Mouse (Mus musculus) neural tube, embryonic 13.5 days (tissue): ENCODE measurements at regions not wholly inside any gene's neighbourhood (a gene's known extent, or its start where the extent isn't known, plus 50 kb on each side); places are given as distances from the start of the nearest gene placed in this dataset.
A peak's percentile ranks its signal among the peaks of the same experiment; 100 is the strongest.

Source experiments
- ATAC-seq: fragments of 200-750 bp; cut with Nextera tagmentation; 2 replicates; pipeline ENCODE4 v1.8.0; 2017; ENCODE audit warnings: low read depth, mild to moderate bottlenecking, moderate TSS enrichment, moderate library complexity
- H3K27ac ChIP-seq: fragments of 300-500 bp; sonication (generic); replicated peaks from 2 replicates; pipeline ENCODE4 v1.5.1; 2015; ENCODE audit warnings: moderate library complexity, mild to moderate bottlenecking, inconsistent platforms
- H3K27me3 ChIP-seq: fragments of 300-500 bp; sonication (generic); 2 replicates; pipeline ENCODE4 v1.6.1; 2015; ENCODE audit warnings: mild to moderate bottlenecking, inconsistent platforms
- H3K36me3 ChIP-seq: fragments of 300-500 bp; sonication (generic); 2 replicates; pipeline ENCODE4 v1.6.1; 2015; ENCODE audit warnings: mild to moderate bottlenecking, inconsistent platforms
- H3K4me1 ChIP-seq: fragments of 300-500 bp; sonication (generic); replicated peaks from 2 replicates; pipeline ENCODE4 v1.6.1; 2015; ENCODE audit warnings: inconsistent platforms
- H3K4me2 ChIP-seq: fragments of 300-500 bp; sonication (generic); 2 replicates; pipeline ENCODE4 v1.6.1; 2015; ENCODE audit warnings: inconsistent platforms, mild to moderate bottlenecking, moderate library complexity
- H3K4me3 ChIP-seq: fragments of 300-500 bp; sonication (generic); 2 replicates; pipeline ENCODE4 v1.5.1; 2015; ENCODE audit warnings: mild to moderate bottlenecking, inconsistent platforms
- H3K9ac ChIP-seq: fragments of 300-500 bp; sonication (generic); 2 replicates; pipeline ENCODE4 v1.6.1; 2015; ENCODE audit warnings: moderate library complexity, mild to moderate bottlenecking, inconsistent platforms
- H3K9me3 ChIP-seq: fragments of 300-500 bp; sonication (generic); 2 replicates; pipeline ENCODE4 v1.6.1; 2016; ENCODE audit warnings: inconsistent platforms
- WGBS: fragments of 180-500 bp; shearing (Covaris S2); methylation state at CpG from one replicate; pipeline ENCODE4 v1.1.7; 2015; 5-methylcytosine and 5-hydroxymethylcytosine counted together

- no peak overlapping the region for H3K4me3 ChIP-seq
- 64% methylated on average over 8 of the region's 8 CpGs for WGBS
- no peak overlapping the region for H3K9ac ChIP-seq
- no peaks in the 10 kb centered on the region for H3K9me3 ChIP-seq
- no peaks in the 10 kb centered on the region for H3K36me3 ChIP-seq
- no peak overlapping the region for H3K4me2 ChIP-seq
- H3K27ac ChIP-seq = no peak overlapping the region
- ATAC-seq = peak; percentile 40; the same call in 1 of the 2 replicates
- H3K4me1 ChIP-seq = no peaks in the 10 kb centered on the region
- H3K27me3 ChIP-seq = no peaks in the 10 kb centered on the region
Observed at GRCm38 (mm10) chr7:39675124-39675846, 157.7 kb downstream of the Zfp619 start.

- no peak for ATAC-seq
- Histone ChIP-seq H3K4me2 (no peak overlapping the region), H3K9me3 (no peaks in the 10 kb centered on the region), H3K9ac (no peak overlapping the region), H3K27me3 (no peaks in the 10 kb centered on the region), H3K4me1 (no peaks in the 10 kb centered on the region), H3K36me3 (no peaks in the 10 kb centered on the region), H3K27ac (no peak overlapping the region), H3K4me3 (no peak overlapping the region)
- 73% methylated on average over 1 of the region's 1 CpGs for WGBS
Observed at GRCm38 (mm10) chr7:39675847-39676238, 158.3 kb downstream of the Zfp619 start.

DNA sequence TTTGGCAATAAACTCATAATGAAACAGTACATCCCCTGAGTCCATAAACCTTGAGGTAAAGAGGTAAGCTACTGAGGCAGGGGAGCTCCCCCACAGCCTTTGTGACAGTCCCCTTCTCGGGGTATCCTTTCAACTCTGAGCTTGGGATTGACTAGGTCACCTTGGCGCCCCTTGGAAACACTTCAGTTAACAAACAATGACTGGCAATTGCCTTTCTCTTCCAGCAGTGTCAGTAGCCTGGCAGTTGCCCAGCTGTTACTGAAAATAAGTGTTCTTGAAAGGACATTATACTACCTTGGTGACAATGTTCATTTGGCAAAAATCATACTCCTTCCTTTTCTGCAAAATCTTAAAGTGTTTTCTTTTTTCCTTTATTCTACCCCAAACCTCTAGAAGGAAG, 162.8 kb downstream of the Zfp619 start:
- Histone ChIP-seq H3K36me3 (no peaks in the 10 kb centered on the region), H3K27ac (no peak overlapping the region), H3K4me1 (no peaks in the 10 kb centered on the region), H3K9ac (no peak overlapping the region), H3K4me3 (no peak overlapping the region), H3K4me2 (no peak overlapping the region), H3K9me3 (no peaks in the 10 kb centered on the region), H3K27me3 (no peaks in the 10 kb centered on the region)
- ATAC-seq = no peak
- 20% methylated on average over 2 of the region's 2 CpGs for WGBS

DNA sequence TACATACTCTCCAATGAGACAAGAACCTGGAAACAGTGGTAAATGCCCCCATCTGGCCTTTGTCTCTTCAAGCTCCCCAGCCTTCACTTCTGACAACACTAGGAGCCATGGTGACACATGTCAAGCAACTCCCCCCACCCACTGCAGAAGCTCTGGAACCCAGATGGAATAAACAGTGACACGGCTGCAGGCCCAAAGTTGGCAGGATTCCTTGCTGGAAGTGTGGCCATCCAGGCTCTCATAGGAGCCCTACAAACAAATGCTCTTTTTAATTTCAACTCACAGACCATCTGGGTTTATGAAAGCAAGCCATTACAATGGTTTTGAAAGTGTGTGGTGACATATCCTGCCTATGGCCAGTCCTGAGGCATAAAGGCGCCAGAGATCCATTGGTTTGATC, 179.0 kb downstream of the Zfp619 start:
- no peaks in the 10 kb centered on the region for H3K27me3 ChIP-seq
- no peak overlapping the region for H3K27ac ChIP-seq
- H3K9ac ChIP-seq = no peak overlapping the region
- H3K4me2 ChIP-seq = no peak overlapping the region
- WGBS = 74% methylated on average over 2 of the region's 2 CpGs
- no peaks in the 10 kb centered on the region for H3K9me3 ChIP-seq
- no peaks in the 10 kb centered on the region for H3K4me1 ChIP-seq
- H3K4me3 ChIP-seq = no peak overlapping the region
- H3K36me3 ChIP-seq = no peaks in the 10 kb centered on the region
- ATAC-seq = no peak

- no peak for ATAC-seq
- H3K4me3 ChIP-seq = no peak overlapping the region
- no peak overlapping the region for H3K9ac ChIP-seq
- no peak overlapping the region for H3K4me2 ChIP-seq
- 83% methylated on average over 2 of the region's 2 CpGs for WGBS
- H3K9me3 ChIP-seq = no peaks in the 10 kb centered on the region
- H3K4me1 ChIP-seq = peaks cover 10% of the 10 kb centered on the region
- no peaks in the 10 kb centered on the region for H3K36me3 ChIP-seq
- H3K27ac ChIP-seq = no peak overlapping the region
- H3K27me3 ChIP-seq = no peaks in the 10 kb centered on the region
Observed at GRCm38 (mm10) chr7:39701506-39701905, 183.9 kb downstream of the Zfp619 start.

GRCm38 (mm10) chr7:39705118-39706095, 187.8 kb downstream of the Zfp619 start:
- H3K4me1 ChIP-seq = peaks cover 10% of the 10 kb centered on the region
- H3K27me3 ChIP-seq = no peaks in the 10 kb centered on the region
- H3K9ac ChIP-seq = peak overlapping the region; percentile 43
- ATAC-seq = peak; percentile 74
- 6% methylated on average over 5 of the region's 5 CpGs for WGBS
- H3K4me3 ChIP-seq = no peak overlapping the region
- no peaks in the 10 kb centered on the region for H3K36me3 ChIP-seq
- H3K27ac ChIP-seq = peak overlapping the region; percentile 55; the same call in 1 of the 2 replicates
- H3K4me2 ChIP-seq = no peak overlapping the region
- no peaks in the 10 kb centered on the region for H3K9me3 ChIP-seq

- Histone ChIP-seq H3K36me3 (no peaks in the 10 kb centered on the region), H3K27ac (no peak overlapping the region), H3K4me3 (no peak overlapping the region), H3K9ac (no peak overlapping the region), H3K4me1 (peaks cover 10% of the 10 kb centered on the region), H3K4me2 (no peak overlapping the region), H3K27me3 (no peaks in the 10 kb centered on the region), H3K9me3 (no peaks in the 10 kb centered on the region)
- ATAC-seq = no peak
- WGBS = 65% methylated on average over 2 of the region's 2 CpGs
Observed at GRCm38 (mm10) chr7:39706606-39707005, 189.0 kb downstream of the Zfp619 start.

DNA sequence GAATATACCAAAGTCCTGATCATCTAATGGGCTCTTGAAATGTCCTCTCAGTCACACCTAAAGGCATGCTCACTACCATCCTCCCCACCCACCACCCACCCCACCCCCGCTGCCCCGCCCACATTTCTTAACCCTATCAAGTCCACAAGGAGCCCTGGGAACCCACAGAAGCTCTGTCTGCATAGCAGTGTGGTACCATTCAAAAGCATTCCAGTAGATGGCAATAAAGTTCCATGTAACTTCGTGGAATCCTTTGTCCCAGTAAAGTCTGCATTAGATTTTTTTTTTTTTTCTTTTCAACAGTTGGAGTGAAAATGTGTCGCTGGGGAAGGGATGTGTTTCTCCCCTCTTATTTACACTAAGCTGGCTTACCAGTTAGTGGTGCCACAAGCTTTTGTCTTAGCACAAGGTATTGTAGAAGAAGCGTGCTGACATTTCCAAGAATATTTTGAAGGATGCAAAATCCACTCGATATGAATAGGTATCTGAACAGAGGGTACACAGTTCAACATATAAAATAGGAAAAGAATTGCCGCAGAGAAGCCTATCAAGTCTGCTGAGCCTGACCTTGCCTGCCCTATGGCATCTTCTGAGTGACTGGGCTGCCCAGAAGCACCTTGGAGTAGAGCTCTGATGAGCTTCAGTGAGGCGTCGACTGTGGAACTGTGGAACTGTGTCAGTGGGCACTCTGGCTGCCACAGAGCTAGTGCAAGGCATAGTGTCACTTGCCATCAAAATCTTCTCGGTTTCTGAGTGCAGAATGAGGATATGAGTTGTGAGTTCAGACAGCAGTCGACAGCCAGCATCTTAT, 199.0 kb downstream of the Zfp619 start:
- no peaks in the 10 kb centered on the region for H3K36me3 ChIP-seq
- peak overlapping the region; percentile 21 for H3K4me2 ChIP-seq
- no peaks in the 10 kb centered on the region for H3K27me3 ChIP-seq
- no peak overlapping the region for H3K27ac ChIP-seq
- no peaks in the 10 kb centered on the region for H3K9me3 ChIP-seq
- 0 out of 2 replicates have a peak, but pooled peaks cover 8% of the 10 kb centered on the region for H3K4me1 ChIP-seq
- H3K4me3 ChIP-seq = no peak overlapping the region
- WGBS = 23% methylated on average over 11 of the region's 11 CpGs
- H3K9ac ChIP-seq = peak overlapping the region; percentile 26
- peak; percentile 94 for ATAC-seq

DNA sequence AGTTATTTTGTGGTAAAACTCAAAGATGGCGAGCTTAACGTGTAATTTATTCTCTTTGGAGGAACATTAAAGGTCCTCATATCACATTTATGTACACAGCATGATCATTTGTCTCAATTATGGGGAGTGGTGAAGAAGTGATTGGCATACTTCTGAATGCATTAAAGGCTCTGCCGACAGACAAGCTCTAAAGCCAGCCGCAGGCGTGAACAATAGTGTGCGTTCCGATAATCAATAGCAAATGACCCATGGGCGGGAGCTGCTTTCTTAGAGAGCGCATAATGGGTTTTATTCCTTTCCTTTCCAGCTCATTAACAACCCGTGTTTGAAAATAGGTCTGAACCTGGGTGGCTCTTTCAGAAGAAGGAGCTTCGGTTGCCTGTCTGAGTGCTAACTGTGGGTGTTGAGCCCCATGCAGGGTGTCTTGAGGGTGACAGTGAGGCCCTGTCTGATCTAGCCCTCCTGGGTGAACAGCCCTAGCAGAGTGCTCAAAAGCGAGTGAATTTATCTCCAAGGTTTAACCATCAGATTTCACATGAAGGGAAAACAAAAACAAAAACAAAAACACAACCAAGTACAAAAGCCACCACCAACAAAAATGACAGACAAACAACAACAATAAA, 210.5 kb downstream of the Zfp619 start:
- Histone ChIP-seq H3K4me3 (no peak overlapping the region), H3K36me3 (no peaks in the 10 kb centered on the region), H3K4me2 (no peak overlapping the region), H3K27ac (no peak overlapping the region), H3K9ac (no peak overlapping the region), H3K4me1 (peaks cover 19% of the 10 kb centered on the region), H3K9me3 (no peaks in the 10 kb centered on the region), H3K27me3 (peaks cover 23% of the 10 kb centered on the region)
- no peak for ATAC-seq
- WGBS = 12% methylated on average over 12 of the region's 12 CpGs

- H3K36me3 ChIP-seq = no peaks in the 10 kb centered on the region
- H3K27ac ChIP-seq = no peak overlapping the region
- no peak overlapping the region for H3K9ac ChIP-seq
- H3K4me3 ChIP-seq = no peak overlapping the region
- WGBS = 51% methylated on average over 7 of the region's 7 CpGs
- H3K9me3 ChIP-seq = no peaks in the 10 kb centered on the region
- peaks cover 19% of the 10 kb centered on the region for H3K4me1 ChIP-seq
- no peak for ATAC-seq
- H3K27me3 ChIP-seq = peaks cover 23% of the 10 kb centered on the region
- no peak overlapping the region for H3K4me2 ChIP-seq
Observed at GRCm38 (mm10) chr7:39728930-39729329, 211.4 kb downstream of the Zfp619 start.

GRCm38 (mm10) chr7:39729723-39730122, 212.2 kb downstream of the Zfp619 start:
- no peaks in the 10 kb centered on the region for H3K36me3 ChIP-seq
- H3K9ac ChIP-seq = no peak overlapping the region
- no peak overlapping the region for H3K4me2 ChIP-seq
- peaks cover 19% of the 10 kb centered on the region for H3K4me1 ChIP-seq
- H3K9me3 ChIP-seq = no peaks in the 10 kb centered on the region
- peaks cover 23% of the 10 kb centered on the region for H3K27me3 ChIP-seq
- WGBS = 20% methylated on average over 3 of the region's 3 CpGs
- no peak overlapping the region for H3K4me3 ChIP-seq
- peak; percentile 48; the same call in 1 of the 2 replicates for ATAC-seq
- no peak overlapping the region for H3K27ac ChIP-seq
